Mouse (Mus musculus): ENCODE measurements around the gene Cdc45. TPM values are rescaled to one million over a fixed set of nuclear protein-coding genes. Genes with fewer than 3 reads are reported as not detected.
"Not testable (repeated sequence)": the region's sequence is repeated elsewhere in the genome, so short reads cannot be mapped to it uniquely, and the experiment has no call there.

Cdc45 gene
- 10 to 100 TPM in 2 of 4 experiments, 1 to 10 TPM in 2; 7.0 to 12.8 (median 10.0) TPM for total RNA-seq (2022)

DNA sequence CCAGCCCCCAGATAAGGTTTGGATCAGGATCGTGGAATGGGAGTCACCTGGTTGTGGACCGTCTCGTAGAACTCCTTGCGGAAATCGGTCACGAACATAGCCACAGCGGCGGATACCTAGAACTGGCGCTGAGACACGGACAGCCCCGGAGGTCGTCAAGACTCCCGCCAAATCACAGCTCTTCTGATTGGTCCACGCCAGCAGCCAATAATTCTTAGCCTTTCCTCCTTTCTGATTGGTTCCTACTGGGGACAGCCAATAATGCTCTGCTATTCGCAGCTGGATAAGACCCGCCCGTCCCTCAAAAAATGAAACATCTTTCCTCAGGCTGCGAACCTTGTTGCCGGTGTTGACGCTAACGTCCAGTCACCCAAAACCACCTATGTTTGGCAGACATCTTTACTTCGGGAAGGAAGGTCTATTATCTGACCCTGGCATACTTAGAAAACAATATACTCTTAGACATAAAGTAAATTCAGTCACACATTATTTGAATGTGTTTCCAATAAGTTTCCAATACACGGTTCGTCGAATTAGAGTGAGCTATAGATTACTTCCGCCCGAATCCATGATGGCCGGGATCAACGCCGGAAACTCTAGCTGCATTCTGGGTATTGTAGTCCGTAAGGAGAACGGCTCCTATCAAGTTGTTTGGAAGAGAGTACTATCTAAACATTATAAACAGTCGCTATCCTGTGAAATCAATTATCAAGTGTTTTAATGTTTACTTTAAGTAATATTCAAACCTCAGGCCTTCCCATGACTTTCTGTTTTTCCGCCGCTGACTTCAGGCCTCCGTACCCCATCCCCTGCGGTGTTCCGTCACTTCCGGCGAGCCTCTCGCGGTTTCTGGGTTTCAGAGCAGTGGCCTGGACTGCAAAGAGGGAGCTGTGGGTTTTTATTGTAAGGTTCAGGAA is at the start of gene Cdc45, which contains the start of gene Ufd1:
Gene Cdc45 (minus strand): TSS at position 520 of the 917 bp plus-strand sequence.
Gene Ufd1 (plus strand): TSS at position 312 of the 917 bp plus-strand sequence.
- DNase-seq: peak; percentile 88

DNA sequence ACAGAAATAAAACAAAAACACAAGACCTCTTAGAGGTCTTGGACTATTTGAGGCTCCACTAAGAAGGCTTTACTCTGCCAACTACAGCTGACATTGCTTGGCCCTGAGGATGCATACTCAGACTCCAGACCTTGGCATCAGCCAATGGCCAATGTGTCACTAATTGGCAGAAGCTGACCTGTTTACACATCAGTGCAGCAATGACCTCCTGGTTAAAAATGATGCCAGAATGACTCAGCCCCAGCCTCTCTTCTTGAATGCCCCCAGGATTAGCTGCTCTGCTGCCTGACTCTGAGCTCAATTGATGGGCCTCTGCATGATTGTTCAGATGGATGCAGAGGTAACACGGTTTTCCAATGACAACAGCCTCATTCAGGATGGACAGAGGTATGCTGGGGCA is 48.4 kb upstream of the Cdc45 start:
- peak; percentile 83 for DNase-seq

DNA sequence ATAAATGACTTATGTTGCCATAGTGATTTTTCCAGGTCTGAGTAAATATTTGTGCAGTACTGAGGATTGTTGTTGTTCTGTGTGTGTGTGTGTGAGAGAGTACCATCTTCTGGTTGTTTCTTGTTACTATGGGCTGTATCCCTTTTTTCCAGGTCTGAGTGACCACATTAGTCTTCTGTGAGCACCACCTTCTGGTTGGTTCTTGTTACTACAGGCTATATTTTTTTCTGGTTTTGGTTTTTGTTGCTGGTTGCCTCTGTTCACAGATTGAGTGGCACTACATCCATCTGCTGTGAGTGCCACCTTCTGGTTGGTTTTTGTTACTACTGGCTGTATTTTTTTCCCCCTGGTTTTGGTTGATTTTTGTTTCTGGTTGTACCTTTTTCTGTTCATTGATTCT is 46.8 kb upstream of the Cdc45 start:
- DNase-seq: no peak

DNA sequence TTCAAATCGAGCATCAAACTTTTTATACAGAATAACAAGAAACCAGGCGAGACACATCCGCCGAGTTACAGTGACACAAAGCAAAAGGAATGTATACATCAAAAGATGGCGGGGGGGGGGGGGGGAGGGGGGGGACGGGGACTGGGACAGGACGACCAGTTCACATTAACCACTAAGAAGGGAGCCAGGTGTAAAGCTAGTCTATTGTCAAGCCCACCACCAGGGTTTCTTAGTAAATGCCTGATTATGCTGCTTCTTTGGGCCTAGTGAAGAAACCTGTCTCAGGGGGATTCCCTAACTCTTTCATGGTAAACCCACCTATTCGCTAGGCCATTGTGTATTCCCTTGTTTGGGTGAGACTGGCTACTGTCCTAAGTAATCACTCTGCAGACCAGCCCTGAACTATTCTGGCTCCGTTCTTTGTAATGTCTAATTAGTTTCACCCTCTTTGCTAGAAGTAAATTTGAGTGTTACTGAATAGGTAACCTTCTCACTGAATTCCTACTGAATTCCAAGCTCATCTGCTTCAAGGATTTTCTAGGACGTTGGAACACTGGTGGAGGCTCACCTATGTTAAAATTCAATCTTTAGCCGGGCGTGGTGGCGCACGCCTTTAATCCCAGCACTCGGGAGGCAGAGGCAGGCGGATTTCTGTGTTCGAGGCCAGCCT is 37.9 kb upstream of the Cdc45 start:
- not testable (repeated sequence) for DNase-seq

DNA sequence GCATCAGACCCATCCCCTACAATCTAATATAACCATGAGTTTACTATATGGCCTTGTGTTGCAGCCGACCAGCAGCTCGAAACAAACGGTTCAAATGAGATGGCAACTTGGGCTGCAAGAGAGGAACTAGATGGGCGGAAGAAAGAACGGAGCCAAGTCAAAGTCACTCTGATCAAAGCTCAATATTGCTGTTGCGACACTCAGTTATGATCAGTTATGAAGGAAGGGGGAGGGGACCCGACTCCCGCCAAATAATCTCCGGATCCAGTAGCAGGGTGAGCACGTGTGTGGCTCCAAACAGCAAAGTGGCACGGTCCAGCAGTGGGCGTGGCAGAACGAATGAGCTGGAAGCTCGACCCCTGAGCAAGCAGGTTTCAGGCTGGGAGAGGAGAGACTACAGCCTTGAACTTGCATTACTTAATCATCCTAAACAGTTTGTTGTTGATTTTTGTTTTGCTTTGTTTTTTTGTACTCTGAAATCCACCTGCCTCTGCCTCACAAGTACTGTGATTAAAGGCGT is 34.6 kb upstream of the Cdc45 start:
- no peak for DNase-seq

DNA sequence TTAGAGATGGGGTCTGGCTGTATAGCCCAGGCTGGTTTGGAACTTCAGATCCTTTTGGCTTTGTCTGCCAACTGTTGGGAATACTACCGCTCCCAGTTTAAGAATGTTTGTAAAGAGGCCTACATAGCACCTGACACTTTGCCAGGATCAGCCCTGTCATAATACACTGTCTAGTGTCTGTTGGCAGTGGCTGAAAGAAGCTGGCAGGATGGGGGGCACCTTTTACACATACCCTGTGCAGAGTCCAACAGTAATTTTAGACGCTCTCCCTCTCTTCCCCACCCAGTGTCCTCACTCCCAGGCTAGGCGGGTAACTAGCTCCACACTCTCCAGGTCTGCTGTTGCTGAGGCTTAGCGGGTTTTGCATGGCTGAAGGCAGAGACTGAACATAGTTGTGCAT is 26.6 kb upstream of the Cdc45 start:
- DNase-seq: no peak

DNA sequence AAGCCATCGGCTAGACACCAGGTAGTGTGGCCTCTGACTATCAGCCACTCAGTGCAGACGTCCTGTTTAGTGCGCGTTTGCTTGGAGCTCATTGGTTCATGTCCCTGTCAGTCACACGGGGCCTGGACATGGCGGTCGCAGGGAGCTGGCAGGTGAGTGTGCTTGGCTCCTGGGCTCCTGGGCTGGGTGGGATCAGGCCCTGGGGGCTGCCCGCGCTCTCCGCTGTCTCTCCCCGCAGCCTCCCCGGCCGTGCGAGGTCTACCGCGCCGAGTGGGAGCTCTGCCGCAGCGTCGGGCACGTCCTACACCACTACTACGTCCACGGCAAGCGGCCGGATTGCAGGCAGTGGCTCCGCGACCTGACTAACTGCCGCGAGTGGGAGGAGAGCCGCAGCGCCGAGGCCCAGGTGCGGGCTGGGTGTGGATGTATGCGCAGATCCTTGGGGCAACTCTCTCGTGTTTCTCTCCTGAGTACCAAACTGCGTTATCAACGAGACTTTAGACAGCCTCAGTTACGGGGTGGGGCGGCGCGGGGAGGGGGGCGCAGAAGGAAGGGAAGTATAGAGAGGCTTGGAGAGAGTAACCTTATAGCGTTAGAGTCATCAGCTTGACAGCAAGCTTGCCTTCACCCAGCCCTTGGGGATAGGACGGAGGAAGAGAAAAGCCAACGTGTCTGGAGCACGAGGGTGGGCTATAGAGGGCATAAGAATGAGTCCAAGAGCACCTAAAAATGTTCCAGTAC is 24.9 kb upstream of the Cdc45 start, which contains the start of the genes 2510002D24Rik and Gm28539:
Gene 2510002D24Rik (plus strand): TSS at position 111 of the 741 bp plus-strand sequence.
Gene Gm28539 (plus strand): TSS at position 117 of the 741 bp plus-strand sequence.
- peak; percentile 92 for DNase-seq

DNA sequence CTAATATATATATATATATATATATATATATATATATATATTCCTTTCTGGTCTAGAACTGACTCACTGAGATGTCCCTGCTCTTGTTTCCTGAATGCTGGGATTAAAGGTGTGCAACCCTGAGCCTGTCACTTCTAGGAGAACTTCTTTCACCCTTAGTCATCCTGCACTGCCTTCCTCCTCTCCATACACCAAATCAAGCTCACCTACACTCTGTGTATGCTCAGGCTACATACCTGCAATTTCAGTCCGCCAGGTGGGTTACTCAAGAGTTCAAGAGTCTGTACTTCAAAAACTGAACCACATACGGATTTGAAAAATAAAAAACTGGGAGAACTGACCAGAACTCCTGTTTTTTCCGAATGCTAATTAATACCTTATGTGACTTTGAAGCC is 24.3 kb upstream of the Cdc45 start:
- DNase-seq: no peak

DNA sequence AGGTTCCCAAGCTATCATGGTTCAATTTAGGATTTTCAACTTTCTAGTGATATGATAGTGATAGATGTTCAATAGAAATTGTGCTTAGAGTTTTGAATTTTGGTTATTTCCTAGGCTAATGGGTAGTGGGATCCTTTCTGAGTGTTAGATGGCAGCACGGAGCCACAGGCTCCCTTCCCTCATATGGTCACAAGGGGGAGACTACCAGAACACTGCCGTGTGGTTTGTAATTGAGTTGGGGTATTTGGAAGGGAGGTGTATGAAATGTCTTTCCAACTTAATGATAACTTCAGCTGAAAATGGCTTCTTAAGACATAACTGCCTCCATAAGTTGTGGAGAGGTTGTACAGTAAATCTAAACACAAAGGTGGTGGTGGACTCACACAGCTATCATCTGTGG is 21.7 kb upstream of the Cdc45 start:
- DNase-seq: no peak

DNA sequence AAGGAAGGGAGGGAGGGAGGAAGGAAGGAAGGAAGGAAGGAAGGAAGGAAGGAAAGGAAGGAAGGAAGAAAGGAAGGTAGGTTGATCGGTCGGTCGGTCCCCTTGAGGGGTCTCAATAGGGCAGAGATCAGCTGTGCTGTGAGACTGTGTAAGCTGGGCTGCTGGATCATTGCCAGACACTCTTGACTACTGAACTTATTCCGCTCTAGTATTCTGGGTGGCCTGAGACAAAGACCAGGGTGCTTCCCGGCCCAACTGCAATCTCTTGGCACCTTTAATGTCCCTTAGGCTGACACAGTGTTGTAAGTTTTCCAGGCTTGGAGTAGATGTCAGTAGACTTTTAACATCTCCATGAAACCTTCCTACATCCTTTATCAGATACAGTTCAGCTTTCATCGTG is 17.3 kb upstream of the Cdc45 start:
- no peak for DNase-seq

DNA sequence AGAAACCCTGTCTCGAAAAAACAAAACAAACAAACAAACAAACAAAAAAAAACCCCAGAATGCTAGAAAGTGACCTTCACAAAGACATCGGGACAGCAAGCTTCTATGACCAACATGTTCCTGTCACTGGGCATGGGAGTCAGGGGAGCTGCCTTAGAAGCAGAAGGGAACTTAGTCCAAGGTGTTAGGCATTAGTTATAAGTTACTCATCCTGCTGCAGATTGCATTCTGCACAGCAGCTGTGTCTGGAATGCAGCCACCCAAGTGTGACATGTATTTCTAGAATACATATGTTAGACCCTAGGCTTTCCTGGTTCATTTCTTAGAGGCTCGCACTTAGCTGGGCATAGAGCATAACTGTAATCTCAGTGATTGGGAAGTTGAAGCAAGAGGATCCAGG is 16.8 kb upstream of the Cdc45 start:
- DNase-seq: no peak

DNA sequence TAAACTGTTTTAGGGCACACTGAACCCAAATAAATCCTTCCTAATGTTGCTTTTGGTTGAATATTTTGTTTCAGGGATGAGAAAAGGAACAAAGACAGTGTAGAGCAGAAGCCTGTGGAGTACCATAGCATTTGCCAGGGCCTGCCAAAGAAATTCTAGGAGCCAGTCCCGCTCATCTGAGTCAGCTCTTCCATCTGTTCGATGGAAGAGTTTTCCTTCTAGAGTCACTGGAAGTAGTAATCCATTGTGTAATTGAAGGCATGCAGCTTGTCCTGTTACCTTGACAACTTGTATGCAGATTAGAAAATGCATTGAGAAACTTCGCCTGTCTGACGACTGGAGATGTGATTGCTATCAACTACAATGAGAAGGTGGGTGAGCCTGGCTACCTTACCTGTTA is 11.1 kb upstream of the Cdc45 start:
- DNase-seq: no peak

DNA sequence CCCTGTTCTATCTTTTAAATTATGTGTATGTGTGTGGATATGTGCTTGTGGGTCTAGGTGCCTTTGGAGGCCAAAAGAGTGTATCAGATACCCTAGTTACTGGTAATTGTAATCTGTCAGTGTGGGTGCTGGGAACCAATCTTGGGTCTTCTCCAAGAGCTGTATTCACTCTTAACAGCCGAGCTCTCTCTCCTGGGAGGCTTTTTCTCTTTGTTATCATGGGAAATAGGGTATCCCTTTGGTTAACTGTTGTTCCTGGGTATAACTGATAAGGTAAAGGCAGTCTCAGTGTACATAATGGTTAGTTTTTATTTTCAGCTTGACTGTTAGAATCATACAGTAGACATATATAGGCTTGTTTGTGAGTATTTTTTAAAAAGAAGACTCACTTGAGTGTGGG is 10.6 kb upstream of the Cdc45 start:
- no peak for DNase-seq

DNA sequence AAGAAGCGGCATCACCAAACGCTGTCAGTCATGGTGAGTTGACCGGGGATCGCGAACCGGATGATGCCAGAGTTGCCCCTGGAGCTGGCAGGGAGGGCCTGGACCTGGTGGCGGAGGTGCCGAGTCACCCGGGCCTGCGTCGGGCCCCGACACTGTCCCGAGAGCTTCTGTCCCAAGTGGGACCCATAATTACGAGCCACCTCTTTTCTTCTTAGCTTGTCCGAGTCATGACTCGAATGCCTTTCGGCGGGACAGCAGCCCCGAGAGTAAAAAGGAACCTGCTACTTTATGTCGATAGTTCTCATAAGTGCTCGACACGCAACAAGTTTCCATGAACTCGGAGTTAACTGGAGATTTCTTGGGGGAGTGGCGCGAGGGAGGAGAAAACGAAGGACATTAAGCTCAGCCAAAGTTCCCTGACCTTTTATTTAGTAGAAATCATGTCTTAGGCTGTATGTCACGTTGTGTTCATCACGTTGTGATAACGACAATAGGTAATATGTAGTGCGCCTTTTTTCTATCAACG is 661 bp upstream of the Cdc45 start:
- DNase-seq: no peak

DNA sequence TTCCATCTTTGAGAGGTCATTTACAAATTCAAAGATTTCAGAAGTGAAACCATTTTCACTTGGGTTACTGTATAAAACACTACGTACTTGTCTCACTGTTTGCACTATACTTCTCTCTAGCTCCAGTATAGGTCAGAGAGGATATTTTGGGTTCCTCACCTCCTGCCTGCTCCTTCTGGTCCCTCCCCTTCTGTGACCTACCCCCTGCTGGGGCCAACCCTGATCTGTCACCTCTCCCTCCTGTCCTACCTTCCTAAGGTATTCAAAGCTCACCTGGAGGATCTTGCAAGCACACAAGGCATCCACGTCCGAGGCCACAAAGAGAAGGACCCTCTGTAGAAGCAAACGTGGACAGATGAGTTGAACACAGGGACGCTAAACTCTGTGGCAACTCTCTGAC is 755 bp downstream of the Cdc45 start:
- DNase-seq: no peak

DNA sequence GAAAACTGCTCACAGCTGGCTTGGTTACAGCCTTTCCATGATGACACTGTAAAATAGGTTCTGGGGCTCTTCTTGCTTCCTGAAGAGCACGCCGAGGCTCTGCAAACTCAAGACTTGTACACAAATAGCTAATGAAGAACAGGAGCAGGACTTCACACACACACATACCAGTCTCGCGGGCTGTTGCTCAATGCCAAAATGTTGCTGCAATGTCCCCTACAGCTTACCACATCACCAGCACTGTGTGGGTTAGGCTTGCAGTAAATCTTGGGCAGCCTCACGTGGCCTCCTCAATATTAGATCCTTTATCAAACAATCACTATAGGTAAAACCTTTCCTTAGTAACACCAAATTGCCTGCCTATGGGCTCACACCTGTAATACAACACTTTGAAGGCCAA is 2.8 kb downstream of the Cdc45 start:
- DNase-seq: peak; percentile 35

DNA sequence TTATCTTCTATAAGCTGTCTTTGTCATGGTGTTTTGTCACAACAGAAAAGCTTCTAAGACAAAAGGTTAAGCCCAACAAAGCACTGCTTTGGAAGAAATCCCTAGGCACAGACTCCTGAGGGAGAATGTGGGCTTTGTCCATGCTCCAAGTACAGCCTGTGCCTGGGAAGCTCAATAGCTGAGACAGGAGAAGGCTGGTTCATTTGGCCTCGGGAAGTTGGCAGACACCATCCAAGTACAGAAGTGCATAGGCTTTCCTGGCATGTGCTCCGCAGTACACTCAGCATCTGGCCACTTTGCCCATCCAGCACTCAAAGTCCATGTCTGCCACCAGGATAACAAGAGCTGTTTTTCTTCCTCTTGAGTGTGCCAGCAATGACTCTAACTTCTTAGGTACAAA is 6.0 kb downstream of the Cdc45 start:
- DNase-seq: peak; percentile 36

DNA sequence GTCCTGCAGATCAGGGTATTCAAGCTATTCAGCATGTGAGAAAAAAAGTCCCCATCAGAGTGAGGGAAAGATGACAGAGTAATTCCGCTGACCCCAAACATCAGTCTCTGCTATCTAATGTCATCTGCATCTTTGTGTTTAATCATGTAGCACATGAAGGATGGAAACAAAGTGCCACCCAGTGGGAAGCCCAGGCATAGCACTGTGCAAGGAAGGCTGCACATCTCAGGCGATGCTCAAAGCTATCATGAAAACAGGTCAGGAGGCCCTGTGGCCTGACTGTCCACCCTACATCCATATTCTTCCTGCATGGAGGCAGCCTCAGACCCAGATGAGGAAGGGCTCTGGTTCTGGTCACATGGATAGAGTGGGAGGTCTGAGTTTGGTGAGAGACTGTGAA is 12.9 kb downstream of the Cdc45 start:
- no peak for DNase-seq

DNA sequence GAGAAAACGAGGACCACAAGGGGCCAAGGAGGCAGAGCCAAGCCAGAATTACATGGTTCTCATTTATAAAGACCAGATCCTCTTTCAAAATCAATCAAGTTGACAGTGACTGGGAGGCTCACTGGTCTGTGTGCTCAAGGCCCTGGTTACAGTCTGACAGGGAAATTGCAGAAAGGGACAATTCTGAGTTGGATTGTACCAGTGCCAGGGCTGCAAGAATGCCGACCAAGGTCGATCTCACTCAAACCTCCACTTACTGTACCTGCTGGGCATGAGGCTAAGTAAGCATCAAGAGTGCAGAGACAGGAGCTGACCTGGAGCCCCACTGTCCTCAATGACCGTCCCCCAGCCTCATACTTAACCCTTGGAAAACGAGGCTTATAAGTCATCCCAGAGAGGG is 13.6 kb downstream of the Cdc45 start:
- DNase-seq: no peak

DNA sequence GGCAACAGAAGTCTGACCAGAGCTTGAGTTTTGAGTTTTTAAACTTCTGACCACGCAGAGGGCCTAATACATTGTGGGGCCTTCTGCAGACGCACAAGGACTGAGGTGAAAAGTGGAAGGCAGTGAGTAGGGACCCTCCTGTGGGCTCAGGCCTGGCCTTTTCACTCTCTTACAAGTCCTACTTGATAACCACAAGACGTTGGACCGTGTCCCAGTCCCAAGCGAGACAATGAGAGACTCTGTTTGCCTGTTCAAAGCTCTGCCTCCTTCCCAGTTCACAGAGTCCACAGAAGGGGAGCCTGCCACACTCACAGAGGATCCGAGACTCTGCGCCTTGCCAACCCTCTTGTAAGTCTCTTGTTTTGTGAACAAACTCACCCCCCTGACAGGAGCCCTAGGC is 15.1 kb downstream of the Cdc45 start:
- DNase-seq: no peak

DNA sequence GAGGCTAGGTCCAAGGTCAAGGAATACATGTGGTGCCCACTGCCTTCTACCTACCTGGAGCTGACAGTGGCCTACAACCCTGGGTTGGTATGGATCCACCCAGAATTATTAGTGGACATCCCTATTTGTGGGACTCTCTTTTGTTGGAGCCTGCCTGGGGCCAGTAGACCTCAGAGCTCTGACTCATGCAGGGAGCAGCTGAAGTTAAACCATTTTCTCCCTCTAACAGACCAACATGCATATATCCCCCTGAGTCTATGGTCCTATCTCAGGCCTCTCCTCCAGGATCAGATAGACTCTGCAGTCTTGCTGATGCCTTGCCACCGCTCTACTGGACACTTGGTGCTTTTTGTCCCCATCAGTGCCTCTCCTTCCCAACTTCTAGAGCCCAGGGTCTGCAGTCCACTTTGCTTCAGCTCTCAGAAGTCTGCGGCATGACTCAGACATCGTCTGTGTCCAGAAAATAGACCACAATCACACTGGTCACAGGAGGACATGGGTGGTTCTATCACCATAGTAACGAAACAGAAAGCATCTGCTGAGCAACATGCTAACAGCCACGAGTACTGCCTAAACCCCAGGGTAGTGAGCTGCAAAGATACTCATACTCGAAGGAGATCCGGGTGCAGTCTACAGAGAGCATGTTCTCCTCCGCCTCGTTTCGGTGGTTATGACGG is 16.4 kb downstream of the Cdc45 start:
- DNase-seq: no peak

Data from adrenal gland, adult 8-10 months (tissue).